Mouse (Mus musculus): ENCODE data around the gene Tsen54. TPM values are rescaled to one million over a fixed set of nuclear protein-coding genes. Genes with fewer than 3 reads are reported as not detected.

Tsen54 gene
- polyA plus RNA-seq, 1 experiment from 2014 or later = 32.8 TPM

DNA sequence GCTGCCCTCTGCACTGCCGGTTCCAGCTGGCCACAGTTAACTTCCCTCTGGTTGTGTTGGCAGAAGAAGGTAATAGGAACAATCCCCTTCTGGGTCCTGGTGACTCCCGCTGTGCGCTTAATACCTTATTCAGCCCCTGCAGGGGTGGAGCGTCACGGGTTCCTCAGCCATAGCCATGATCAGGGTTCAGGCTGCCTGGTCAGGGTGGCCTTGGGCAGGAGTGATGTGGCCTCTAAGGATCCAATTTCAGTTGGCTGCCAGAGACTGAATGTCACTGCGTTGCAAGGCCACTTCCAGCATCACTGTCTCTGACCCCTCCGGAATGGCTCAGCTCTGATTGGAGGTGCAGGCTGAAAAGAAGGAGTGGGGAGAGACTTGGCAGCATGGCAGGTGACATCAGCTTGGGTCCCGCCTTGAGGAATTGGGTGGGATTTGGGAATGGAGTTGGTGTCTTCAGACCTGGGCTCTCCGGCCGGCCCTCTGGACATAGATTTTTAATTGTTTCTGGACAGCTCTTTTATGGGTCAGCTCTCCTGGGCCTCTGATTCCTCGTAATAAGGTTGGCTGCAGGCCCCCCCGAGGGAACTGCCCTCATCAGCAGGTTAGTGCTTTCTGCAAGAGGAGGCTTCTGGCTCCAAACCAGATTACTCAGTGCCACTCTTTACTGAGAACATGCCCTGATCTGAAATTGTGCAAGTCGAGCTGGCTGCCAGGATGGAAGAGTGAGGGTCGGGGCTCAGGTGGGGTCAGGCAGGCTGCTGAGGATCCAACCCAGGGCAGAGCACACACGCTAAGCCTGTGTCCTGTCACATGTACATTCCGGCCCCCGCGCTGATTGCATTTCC, 38.5 kb upstream of the Tsen54 start:
- Histone ChIP-seq H3K4me3 (ENCODE audit: low read depth, low read length) (no peak overlapping the region), H3K4me1 (ENCODE audit: control insufficient read depth, insufficient read depth, low read length) (peaks cover 29% of the 10 kb centered on the region)
- no peak for ATAC-seq (ENCODE audit: insufficient number of reproducible peaks, low FRiP score, low TSS enrichment, low read depth)

DNA sequence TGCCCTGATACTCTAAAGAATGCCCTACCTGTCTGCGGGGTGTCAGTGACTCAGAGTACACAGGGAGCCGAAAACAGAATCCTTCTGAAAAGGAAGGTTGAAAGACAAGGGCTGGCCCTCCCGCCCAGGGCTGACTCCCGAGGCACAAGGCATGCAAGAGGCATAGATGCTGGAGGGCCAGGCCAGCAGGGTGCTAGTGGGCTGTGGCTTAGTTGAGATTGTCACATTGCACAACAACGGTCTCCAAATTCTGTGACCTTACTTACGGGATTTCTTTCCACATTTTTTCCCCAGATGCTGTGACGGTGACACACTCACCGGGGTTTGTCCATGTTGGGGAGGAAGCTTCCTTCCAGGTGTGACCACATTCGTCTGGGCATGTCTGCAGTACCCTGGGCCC, 37.6 kb upstream of the Tsen54 start:
- Histone ChIP-seq H3K9ac (ENCODE audit: low read length) (no peak overlapping the region), H3K4me2 (ENCODE audit: low read depth, severe bottlenecking) (no peak overlapping the region), H3K4me1 (ENCODE audit: control insufficient read depth, insufficient read depth, low read length) (peaks cover 29% of the 10 kb centered on the region), H3K9me3 (ENCODE audit: control insufficient read depth, low read length) (no peaks in the 10 kb centered on the region), H3K27me3 (ENCODE audit: control insufficient read depth, insufficient read depth, low read length) (no peaks in the 10 kb centered on the region), H3K36me3 (ENCODE audit: control insufficient read depth, insufficient read depth, low read length) (peaks cover 2% of the 10 kb centered on the region; the same call in 1 of the 2 replicates), H3K4me3 (ENCODE audit: low read depth, low read length) (no peak overlapping the region), H3K27ac (replicated peaks; ENCODE audit: low read depth, low read length) (no peak overlapping the region)
- DNase-seq (ENCODE audit: low spot score) (no peak), ATAC-seq (ENCODE audit: insufficient number of reproducible peaks, low FRiP score, low TSS enrichment, low read depth) (no peak)
- 68% methylated on average over 9 of the region's 9 CpGs for WGBS

More for the DNA sequence above, 38.5 kb upstream of the Tsen54 start:
- WGBS = 44% methylated on average over 18 of the region's 18 CpGs
- Histone ChIP-seq H3K9ac (ENCODE audit: low read length) (no peak overlapping the region; the same call in 1 of the 2 replicates), H3K9me3 (ENCODE audit: control insufficient read depth, low read length) (no peaks in the 10 kb centered on the region), H3K4me2 (ENCODE audit: low read depth, severe bottlenecking) (no peak overlapping the region), H3K36me3 (ENCODE audit: control insufficient read depth, insufficient read depth, low read length) (peaks cover 2% of the 10 kb centered on the region; the same call in 1 of the 2 replicates), H3K27me3 (ENCODE audit: control insufficient read depth, insufficient read depth, low read length) (no peaks in the 10 kb centered on the region), H3K27ac (replicated peaks; ENCODE audit: low read depth, low read length) (no peak overlapping the region)
- DNase-seq (ENCODE audit: low spot score) = no peak

DNA sequence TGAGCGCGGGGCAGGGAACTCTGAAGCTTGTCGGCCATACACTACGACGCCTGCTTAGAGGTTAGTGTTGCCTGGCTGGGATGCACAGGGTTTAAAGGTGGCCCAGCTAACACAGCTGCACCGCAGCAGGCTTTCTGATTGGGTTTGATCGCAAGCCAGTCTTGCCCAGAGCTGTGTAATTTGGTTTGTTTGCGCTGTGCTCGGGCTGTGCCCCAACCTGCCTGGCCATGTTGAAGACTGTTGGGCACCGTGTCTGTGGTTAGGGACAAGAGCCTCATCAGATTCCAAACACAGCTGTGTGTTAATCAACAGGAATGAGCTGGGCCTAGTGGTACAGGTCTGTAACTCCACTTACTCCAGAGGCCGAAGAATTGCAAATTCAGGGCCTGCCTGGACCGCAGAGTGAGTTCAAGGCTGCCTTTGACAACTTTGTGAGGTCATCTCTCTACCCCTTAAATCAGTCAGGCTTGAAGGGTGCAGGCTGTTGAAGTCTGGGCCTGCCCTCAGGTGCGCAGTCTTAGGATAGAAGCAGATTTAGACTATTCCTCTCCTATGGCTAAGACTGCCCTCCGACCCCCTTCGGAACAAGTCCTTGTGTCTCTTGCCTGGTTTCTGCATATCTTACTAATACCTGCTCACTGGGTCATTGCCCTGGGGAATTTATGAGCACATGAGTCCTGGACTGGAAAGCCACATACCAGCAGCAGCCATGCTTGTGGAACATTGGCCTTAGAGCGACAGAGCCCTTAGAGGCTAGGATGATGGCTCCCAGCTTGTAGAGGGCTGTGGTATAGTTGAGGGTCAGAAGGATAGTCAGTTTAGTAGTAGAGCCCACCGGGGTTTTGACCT, 36.8 kb upstream of the Tsen54 start:
- H3K27me3 ChIP-seq (ENCODE audit: control insufficient read depth, insufficient read depth, low read length) = no peaks in the 10 kb centered on the region
- H3K27ac ChIP-seq (replicated peaks; ENCODE audit: low read depth, low read length) = no peak overlapping the region
- no peaks in the 10 kb centered on the region for H3K9me3 ChIP-seq (ENCODE audit: control insufficient read depth, low read length)
- H3K4me2 ChIP-seq (ENCODE audit: low read depth, severe bottlenecking) = no peak overlapping the region
- 85% methylated on average over 17 of the region's 17 CpGs for WGBS
- no peak overlapping the region for H3K9ac ChIP-seq (ENCODE audit: low read length)
- no peak overlapping the region for H3K4me3 ChIP-seq (ENCODE audit: low read depth, low read length)
- H3K36me3 ChIP-seq (ENCODE audit: control insufficient read depth, insufficient read depth, low read length) = peaks cover 2% of the 10 kb centered on the region; the same call in 1 of the 2 replicates
- DNase-seq (ENCODE audit: low spot score) = no peak
- ATAC-seq (ENCODE audit: insufficient number of reproducible peaks, low FRiP score, low TSS enrichment, low read depth) = no peak
- peaks cover 31% of the 10 kb centered on the region for H3K4me1 ChIP-seq (ENCODE audit: control insufficient read depth, insufficient read depth, low read length)

DNA sequence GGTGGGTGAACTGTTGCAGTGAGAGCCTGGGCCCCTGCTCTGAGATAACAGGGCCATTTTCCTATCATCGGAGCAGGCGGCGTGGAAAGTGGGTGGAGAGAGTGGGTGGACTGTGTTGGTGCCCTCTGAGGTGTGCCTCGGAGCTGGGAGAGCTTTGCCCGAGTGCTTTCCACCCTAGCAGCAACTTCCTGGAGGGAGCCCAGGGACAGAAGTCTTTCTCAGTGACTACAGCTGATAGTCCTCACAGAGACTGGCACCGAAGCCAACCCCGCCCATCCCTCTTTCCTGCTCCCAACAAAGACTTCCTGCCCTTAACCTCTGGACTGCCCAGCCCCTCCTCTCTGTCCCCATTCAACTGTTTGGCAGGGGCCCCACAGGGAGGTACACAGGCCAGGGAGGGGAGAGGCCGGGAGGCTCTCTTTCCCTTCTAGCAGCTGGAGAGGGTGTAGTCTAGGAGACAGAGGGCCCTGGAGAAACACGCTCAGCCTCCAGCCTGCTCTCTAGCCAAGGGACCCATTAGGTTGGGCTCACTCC, 35.4 kb upstream of the Tsen54 start:
- H3K4me1 ChIP-seq (ENCODE audit: control insufficient read depth, insufficient read depth, low read length) = peaks cover 31% of the 10 kb centered on the region
- H3K4me2 ChIP-seq (ENCODE audit: low read depth, severe bottlenecking) = no peak overlapping the region
- DNase-seq (ENCODE audit: low spot score) = no peak
- H3K36me3 ChIP-seq (ENCODE audit: control insufficient read depth, insufficient read depth, low read length) = peaks cover 2% of the 10 kb centered on the region; the same call in 1 of the 2 replicates
- no peaks in the 10 kb centered on the region for H3K9me3 ChIP-seq (ENCODE audit: control insufficient read depth, low read length)
- no peaks in the 10 kb centered on the region for H3K27me3 ChIP-seq (ENCODE audit: control insufficient read depth, insufficient read depth, low read length)
- peak overlapping the region; percentile 45; the same call in 1 of the 2 replicates for H3K9ac ChIP-seq (ENCODE audit: low read length)
- no peak overlapping the region for H3K4me3 ChIP-seq (ENCODE audit: low read depth, low read length)
- no peak for ATAC-seq (ENCODE audit: insufficient number of reproducible peaks, low FRiP score, low TSS enrichment, low read depth)
- H3K27ac ChIP-seq (replicated peaks; ENCODE audit: low read depth, low read length) = peak overlapping the region; percentile 30; the same call in 1 of the 2 replicates
- 30% methylated on average over 9 of the region's 9 CpGs for WGBS

- H3K4me3 ChIP-seq (ENCODE audit: low read depth, low read length) = no peak overlapping the region
- H3K4me1 ChIP-seq (ENCODE audit: control insufficient read depth, insufficient read depth, low read length) = peaks cover 31% of the 10 kb centered on the region
- no peak overlapping the region for H3K4me2 ChIP-seq (ENCODE audit: low read depth, severe bottlenecking)
- H3K9ac ChIP-seq (ENCODE audit: low read length) = no peak overlapping the region
- ATAC-seq (ENCODE audit: insufficient number of reproducible peaks, low FRiP score, low TSS enrichment, low read depth) (no peak), DNase-seq (ENCODE audit: low spot score) (no peak)
- no peaks in the 10 kb centered on the region for H3K27me3 ChIP-seq (ENCODE audit: control insufficient read depth, insufficient read depth, low read length)
- H3K9me3 ChIP-seq (ENCODE audit: control insufficient read depth, low read length) = no peaks in the 10 kb centered on the region
- peaks cover 2% of the 10 kb centered on the region; the same call in 1 of the 2 replicates for H3K36me3 ChIP-seq (ENCODE audit: control insufficient read depth, insufficient read depth, low read length)
- 20% methylated on average over 20 of the region's 20 CpGs for WGBS
- 0 out of 2 replicates have a peak overlapping the region, but pooled peaks have one; percentile 14 for H3K27ac ChIP-seq (replicated peaks; ENCODE audit: low read depth, low read length)
Measured at GRCm38 (mm10) chr11:115780141-115781070, 34.1 kb upstream of the Tsen54 start.

GRCm38 (mm10) chr11:115786473-115786872, 28.1 kb upstream of the Tsen54 start:
- H3K9me3 ChIP-seq (ENCODE audit: control insufficient read depth, low read length) = no peaks in the 10 kb centered on the region
- H3K4me1 ChIP-seq (ENCODE audit: control insufficient read depth, insufficient read depth, low read length) = 0 out of 2 replicates have a peak, but pooled peaks cover 2% of the 10 kb centered on the region
- H3K27me3 ChIP-seq (ENCODE audit: control insufficient read depth, insufficient read depth, low read length) = no peaks in the 10 kb centered on the region
- no peak overlapping the region for H3K4me3 ChIP-seq (ENCODE audit: low read depth, low read length)
- H3K9ac ChIP-seq (ENCODE audit: low read length) = no peak overlapping the region
- no peak overlapping the region for H3K27ac ChIP-seq (replicated peaks; ENCODE audit: low read depth, low read length)
- DNase-seq (ENCODE audit: low spot score) = no peak
- no peak overlapping the region for H3K4me2 ChIP-seq (ENCODE audit: low read depth, severe bottlenecking)
- no peak for ATAC-seq (ENCODE audit: insufficient number of reproducible peaks, low FRiP score, low TSS enrichment, low read depth)
- H3K36me3 ChIP-seq (ENCODE audit: control insufficient read depth, insufficient read depth, low read length) = peaks cover 4% of the 10 kb centered on the region; the same call in 1 of the 2 replicates
- 80% methylated on average over 6 of the region's 6 CpGs for WGBS

GRCm38 (mm10) chr11:115789787-115790186, 24.7 kb upstream of the Tsen54 start:
- Histone ChIP-seq H3K36me3 (ENCODE audit: control insufficient read depth, insufficient read depth, low read length) (peaks cover 16% of the 10 kb centered on the region), H3K4me1 (ENCODE audit: control insufficient read depth, insufficient read depth, low read length) (no peaks in the 10 kb centered on the region), H3K9ac (ENCODE audit: low read length) (no peak overlapping the region), H3K9me3 (ENCODE audit: control insufficient read depth, low read length) (no peaks in the 10 kb centered on the region), H3K4me2 (ENCODE audit: low read depth, severe bottlenecking) (no peak overlapping the region), H3K27ac (replicated peaks; ENCODE audit: low read depth, low read length) (no peak overlapping the region), H3K4me3 (ENCODE audit: low read depth, low read length) (no peak overlapping the region), H3K27me3 (ENCODE audit: control insufficient read depth, insufficient read depth, low read length) (no peaks in the 10 kb centered on the region)
- WGBS = 92% methylated on average over 7 of the region's 7 CpGs
- no peak for DNase-seq (ENCODE audit: low spot score)
- ATAC-seq (ENCODE audit: insufficient number of reproducible peaks, low FRiP score, low TSS enrichment, low read depth) = no peak
